Mouse (Mus musculus) liver, adult (tissue): ENCODE data around the gene Zbtb16.

Experiments used
- GATA4 ChIP-seq: IDR thresholded peaks from 2 replicates; pipeline ENCODE4 v1.6.1; 2014; ENCODE audit warnings: mild to moderate bottlenecking, low read length; ENCODE audit not compliant: insufficient replicate concordance

Gene Zbtb16

GRCm38 (mm10) chr9:48604939-48605598 is 231.0 kb downstream of the Zbtb16 start, which contains the start of gene Nnmt:
Gene Nnmt, minus strand, starts transcription at chr9:48605153.
- no peak for TF ChIP-seq GATA4
